Mouse (Mus musculus) hindbrain, embryonic 13.5 days (tissue): ENCODE measurements around the gene Gucy1a1. TPM values are rescaled to one million over a fixed set of nuclear protein-coding genes. Genes with fewer than 3 reads are reported as not detected.

Experiments used
- ATAC-seq: fragments of 200-750 bp; cut with Nextera tagmentation; 2 replicates; pipeline ENCODE4 v1.8.0; 2017; ENCODE audit warnings: moderate TSS enrichment; ENCODE audit not compliant: low FRiP score
- H3K27ac ChIP-seq: fragments of 300-500 bp; sonication (generic); 2 replicates; pipeline ENCODE4 v1.5.1; 2015; ENCODE audit warnings: inconsistent platforms, mild to moderate bottlenecking, moderate library complexity
- H3K27me3 ChIP-seq: fragments of 300-500 bp; sonication (generic); 2 replicates; pipeline ENCODE4 v1.6.1; 2015; ENCODE audit warnings: mild to moderate bottlenecking, inconsistent platforms
- H3K36me3 ChIP-seq: fragments of 300-500 bp; sonication (generic); 2 replicates; pipeline ENCODE4 v1.6.1; 2015; ENCODE audit warnings: mild to moderate bottlenecking, inconsistent platforms
- H3K4me1 ChIP-seq: fragments of 300-500 bp; sonication (generic); replicated peaks from 2 replicates; pipeline ENCODE4 v1.6.1; 2015; ENCODE audit warnings: inconsistent platforms
- H3K4me2 ChIP-seq: fragments of 300-500 bp; sonication (generic); 2 replicates; pipeline ENCODE4 v1.6.1; 2015; ENCODE audit warnings: inconsistent platforms, mild to moderate bottlenecking, moderate library complexity
- H3K4me3 ChIP-seq: fragments of 300-500 bp; sonication (generic); 2 replicates; pipeline ENCODE4 v1.5.1; 2015; ENCODE audit warnings: mild to moderate bottlenecking, inconsistent platforms
- H3K9ac ChIP-seq: fragments of 300-500 bp; sonication (generic); 2 replicates; pipeline ENCODE4 v1.6.1; 2015; ENCODE audit warnings: mild to moderate bottlenecking, inconsistent platforms
- H3K9me3 ChIP-seq: fragments of 300-500 bp; sonication (generic); 2 replicates; pipeline ENCODE4 v1.6.1; 2016; ENCODE audit warnings: inconsistent platforms
- WGBS: fragments of 180-500 bp; shearing (Covaris S2); methylation state at CpG from one replicate; pipeline ENCODE4 v1.1.7; 2015; 5-methylcytosine and 5-hydroxymethylcytosine counted together
- polyA plus RNA-seq: library from polyadenylated mRNA; unstranded; fragments of >200 nt; fragmentation: Nextera tagmentation; extraction: Ambion mirVana; gene quantifications from 2 replicates; pipeline ENCODE4 v1.2.1, GENCODE M21; 2015

The Gucy1a1 gene
- polyA plus RNA-seq, 1 experiment from 2014 or later: 15.3 TPM

DNA sequence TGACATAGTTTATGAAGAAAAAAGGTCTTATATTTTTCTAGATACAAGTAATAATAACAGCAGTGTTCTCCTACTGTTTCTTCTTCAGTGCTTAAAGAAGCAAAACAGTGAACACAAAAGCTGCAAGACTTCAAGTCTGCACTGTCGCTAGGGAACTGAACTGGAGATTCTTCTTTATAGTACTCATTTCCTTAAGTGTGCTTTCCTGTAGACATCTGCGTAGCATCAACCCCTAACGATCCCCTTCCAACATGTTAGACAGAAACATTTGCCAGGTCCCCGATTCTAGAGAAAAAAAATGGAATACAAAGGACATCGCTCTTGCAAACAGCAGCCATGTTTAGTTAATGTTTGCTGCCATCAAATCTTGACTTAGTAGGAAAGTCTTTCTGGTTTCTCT, 77.8 kb downstream of the Gucy1a1 start:
- H3K4me2 ChIP-seq: no peak overlapping the region
- no peak for ATAC-seq
- H3K4me3 ChIP-seq: no peak overlapping the region
- 87% methylated on average over 5 of the region's 5 CpGs for WGBS
- H3K36me3 ChIP-seq: no peaks in the 10 kb centered on the region
- H3K9me3 ChIP-seq: no peaks in the 10 kb centered on the region
- no peaks in the 10 kb centered on the region for H3K27me3 ChIP-seq
- no peak overlapping the region for H3K9ac ChIP-seq
- H3K27ac ChIP-seq: no peak overlapping the region
- peaks cover 14% of the 10 kb centered on the region for H3K4me1 ChIP-seq

DNA sequence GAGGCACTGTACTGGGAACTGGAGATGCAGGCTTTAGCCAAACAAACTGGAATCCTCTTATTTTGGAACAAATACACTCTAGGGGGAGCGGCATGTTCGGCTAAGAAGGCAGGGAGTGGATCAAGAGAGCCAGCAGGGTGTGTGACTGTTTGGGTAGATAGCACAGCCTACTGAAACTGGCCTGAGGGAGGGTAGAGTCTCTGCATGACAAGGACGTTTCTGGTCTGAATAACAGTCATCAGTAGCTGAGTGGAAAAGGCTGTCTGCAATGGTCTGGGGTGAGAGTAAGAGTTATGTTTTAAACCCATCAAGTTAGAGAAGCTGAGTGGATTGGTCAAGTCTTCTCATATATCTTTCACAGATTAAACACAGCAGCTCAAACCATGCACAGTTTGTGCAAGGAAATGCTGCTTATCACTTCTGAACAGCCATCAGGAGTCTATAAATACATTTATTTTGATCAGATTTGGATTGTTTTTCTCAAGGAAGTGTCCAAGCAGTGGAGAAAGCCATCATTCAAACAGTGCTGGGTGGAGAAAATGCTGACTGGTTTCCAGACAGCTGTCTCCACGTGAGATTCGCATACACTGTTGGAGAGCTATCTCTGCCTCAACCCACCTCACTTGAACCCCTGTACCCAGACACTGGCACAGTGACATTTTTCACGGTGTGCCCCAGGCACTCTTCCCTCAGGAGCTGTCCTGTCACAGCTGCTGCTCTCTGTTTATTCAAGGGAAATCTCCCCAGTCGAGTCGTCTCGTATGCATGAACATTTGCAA, 84.0 kb downstream of the Gucy1a1 start:
- H3K4me1 ChIP-seq: peaks cover 16% of the 10 kb centered on the region
- peak; percentile 49; the same call in 1 of the 2 replicates for ATAC-seq
- WGBS: 40% methylated on average over 9 of the region's 9 CpGs

DNA sequence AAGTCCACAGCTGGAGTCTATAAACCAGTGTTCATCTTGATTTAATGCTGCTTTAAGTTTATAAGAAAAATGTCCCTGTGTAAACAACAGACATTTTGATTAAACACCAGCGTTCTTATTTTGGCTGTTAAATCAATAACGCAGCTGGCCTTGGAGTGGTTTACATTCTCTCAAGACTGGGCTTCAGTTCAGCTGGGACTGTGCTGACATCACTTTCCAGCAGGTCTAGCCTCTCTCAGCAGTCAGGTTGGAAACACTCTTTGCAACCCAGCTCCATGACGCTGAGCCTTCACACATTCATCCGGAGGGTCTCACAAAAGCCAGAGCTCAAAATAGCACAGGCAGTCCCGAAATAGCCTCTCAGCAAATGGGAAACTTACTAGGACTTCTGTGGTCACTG, 88.4 kb downstream of the Gucy1a1 start:
- no peak for ATAC-seq
- Histone ChIP-seq H3K4me2 (no peak overlapping the region), H3K9ac (no peak overlapping the region), H3K9me3 (no peaks in the 10 kb centered on the region), H3K27ac (no peak overlapping the region), H3K36me3 (no peaks in the 10 kb centered on the region), H3K4me3 (no peak overlapping the region), H3K4me1 (peaks cover 12% of the 10 kb centered on the region), H3K27me3 (no peaks in the 10 kb centered on the region)
- 76% methylated on average over 5 of the region's 5 CpGs for WGBS

More for the DNA sequence above, 84.0 kb downstream of the Gucy1a1 start:
- no peak overlapping the region for H3K4me2 ChIP-seq
- no peak overlapping the region for H3K4me3 ChIP-seq
- no peak overlapping the region for H3K27ac ChIP-seq
- H3K9ac ChIP-seq: no peak overlapping the region
- no peaks in the 10 kb centered on the region for H3K36me3 ChIP-seq
- no peaks in the 10 kb centered on the region for H3K27me3 ChIP-seq
- H3K9me3 ChIP-seq: no peaks in the 10 kb centered on the region

DNA sequence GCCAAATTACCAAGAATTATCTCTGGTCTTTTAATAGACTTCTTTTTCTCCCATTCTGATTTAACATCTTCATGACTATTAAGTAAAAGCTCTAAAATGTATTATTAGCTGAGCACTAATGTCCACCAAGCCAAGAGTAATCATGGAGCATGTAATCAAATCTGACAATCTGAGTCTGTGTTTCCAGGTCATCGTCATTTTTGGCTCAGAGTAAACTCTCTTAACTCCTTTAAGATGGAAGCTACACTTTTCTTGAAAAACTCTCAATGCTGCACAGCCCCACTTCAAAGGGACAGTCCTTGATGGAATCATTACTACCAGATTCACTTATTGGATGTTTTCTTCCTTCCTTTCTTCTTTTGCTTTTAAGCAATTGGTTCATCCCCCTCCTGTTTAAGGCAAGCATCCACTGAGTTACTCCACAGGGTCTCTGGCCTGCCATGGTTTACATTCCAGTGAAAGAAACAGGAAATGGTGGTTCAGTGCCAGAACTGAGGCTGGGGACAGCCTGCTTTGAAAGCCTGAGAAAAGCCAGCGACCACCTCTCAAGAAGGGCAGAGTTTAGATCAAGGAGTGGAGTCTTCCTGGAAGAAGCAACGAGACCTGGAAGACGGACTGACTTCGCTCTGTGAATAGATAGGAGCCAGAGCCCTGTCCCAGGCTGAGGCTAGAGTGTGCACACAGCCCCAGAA, 91.2 kb downstream of the Gucy1a1 start:
- ATAC-seq: no peak
- Histone ChIP-seq H3K27me3 (no peaks in the 10 kb centered on the region), H3K4me3 (no peak overlapping the region), H3K9ac (no peak overlapping the region), H3K4me2 (no peak overlapping the region), H3K36me3 (no peaks in the 10 kb centered on the region), H3K9me3 (no peaks in the 10 kb centered on the region), H3K4me1 (0 out of 2 replicates have a peak, but pooled peaks cover 7% of the 10 kb centered on the region), H3K27ac (no peak overlapping the region)
- 70% methylated on average over 5 of the region's 5 CpGs for WGBS

DNA sequence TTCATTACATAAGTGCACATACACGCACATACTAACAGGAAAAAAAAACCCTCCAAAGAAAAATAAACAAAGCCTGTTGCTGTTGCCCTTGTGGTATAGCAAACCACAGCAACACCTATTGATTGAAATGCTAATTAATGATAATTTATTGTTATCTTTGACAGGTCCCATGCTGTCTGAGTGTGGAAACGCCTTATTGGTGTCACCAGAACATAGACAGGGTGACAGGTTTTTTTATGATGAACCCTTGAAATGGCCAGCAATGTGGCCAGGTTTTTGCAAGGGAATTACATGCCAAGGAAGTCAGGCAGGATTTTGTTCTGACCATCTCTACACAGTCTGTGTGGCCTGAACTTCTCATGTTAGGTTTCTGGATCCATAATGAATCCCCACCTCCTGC, 93.6 kb downstream of the Gucy1a1 start:
- ATAC-seq: no peak
- Histone ChIP-seq H3K4me3 (no peak overlapping the region), H3K27me3 (no peaks in the 10 kb centered on the region), H3K4me1 (0 out of 2 replicates have a peak, but pooled peaks cover 7% of the 10 kb centered on the region), H3K9ac (no peak overlapping the region), H3K36me3 (no peaks in the 10 kb centered on the region), H3K9me3 (no peaks in the 10 kb centered on the region), H3K27ac (no peak overlapping the region), H3K4me2 (no peak overlapping the region)
- WGBS: 39% methylated on average over 2 of the region's 2 CpGs

DNA sequence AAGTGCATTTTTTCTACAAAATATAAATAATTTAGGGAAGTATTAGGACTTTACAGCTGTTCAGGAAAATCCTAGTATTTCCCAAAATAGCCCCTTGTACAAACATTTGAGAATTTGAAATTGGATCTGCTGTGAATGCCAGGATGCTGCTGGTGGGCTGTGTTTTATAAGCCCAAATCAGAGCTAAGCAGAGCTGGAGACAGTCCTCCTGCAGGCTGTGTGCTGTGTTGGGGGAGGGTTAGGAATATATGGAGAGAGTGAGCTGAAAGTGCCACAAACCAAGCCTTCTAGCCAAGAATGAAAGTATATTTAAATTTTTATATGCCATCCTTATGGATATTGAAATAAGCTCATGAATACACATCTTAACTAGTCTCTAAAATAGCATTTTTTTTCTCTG, 94.1 kb downstream of the Gucy1a1 start:
- Histone ChIP-seq H3K4me2 (no peak overlapping the region), H3K9ac (no peak overlapping the region), H3K27ac (no peak overlapping the region), H3K36me3 (no peaks in the 10 kb centered on the region), H3K4me3 (no peak overlapping the region), H3K9me3 (no peaks in the 10 kb centered on the region), H3K4me1 (0 out of 2 replicates have a peak, but pooled peaks cover 7% of the 10 kb centered on the region), H3K27me3 (no peaks in the 10 kb centered on the region)
- ATAC-seq: no peak

DNA sequence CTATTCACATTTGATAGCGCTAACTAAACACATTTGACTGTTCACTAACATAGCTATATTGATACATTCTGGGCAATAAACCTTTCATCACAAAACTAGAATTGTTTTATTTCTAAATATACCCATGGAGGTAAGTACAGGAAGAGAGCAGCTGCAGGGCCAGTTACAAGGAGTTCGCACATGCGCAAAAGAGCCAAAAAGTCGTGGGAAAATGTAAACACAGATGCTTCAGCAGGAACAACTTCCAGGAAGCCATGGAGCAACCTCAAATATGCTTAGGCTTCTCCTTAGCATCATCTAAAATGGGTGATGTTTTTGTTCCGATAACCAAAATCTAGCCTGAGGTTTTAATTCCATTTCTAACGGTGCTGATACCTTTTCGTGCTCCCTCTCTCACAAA, 96.9 kb downstream of the Gucy1a1 start:
- no peak for ATAC-seq

DNA sequence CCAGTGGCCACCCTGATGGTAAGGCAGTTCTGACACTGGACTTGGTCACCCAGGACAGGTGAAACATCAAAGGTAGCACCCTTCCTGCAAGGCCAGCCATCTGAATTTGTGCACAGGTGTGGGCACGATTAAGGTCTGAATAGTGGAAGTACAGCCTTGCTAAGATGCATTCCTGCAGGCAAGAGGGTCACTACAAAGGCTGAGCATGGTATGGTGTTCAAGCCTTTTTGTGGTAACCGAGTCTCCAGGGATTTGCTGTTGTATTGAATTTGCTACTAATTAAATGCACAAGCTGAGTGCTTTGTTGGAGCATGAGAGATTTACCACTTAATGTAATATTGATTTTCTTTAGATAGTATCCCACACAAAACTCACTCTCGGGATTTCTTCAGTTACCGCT, 97.5 kb downstream of the Gucy1a1 start:
- 61% methylated on average over 4 of the region's 4 CpGs for WGBS
- Histone ChIP-seq H3K9ac (no peak overlapping the region), H3K36me3 (peaks cover 6% of the 10 kb centered on the region; the same call in 1 of the 2 replicates), H3K4me3 (no peak overlapping the region), H3K27ac (no peak overlapping the region), H3K4me1 (0 out of 2 replicates have a peak, but pooled peaks cover 7% of the 10 kb centered on the region), H3K27me3 (no peaks in the 10 kb centered on the region), H3K9me3 (no peaks in the 10 kb centered on the region), H3K4me2 (no peak overlapping the region)
- peak; percentile 67 for ATAC-seq

More for the DNA sequence above, 96.9 kb downstream of the Gucy1a1 start:
- WGBS: 58% methylated on average over 7 of the region's 7 CpGs
- Histone ChIP-seq H3K4me2 (peak overlapping the region; percentile 16; the same call in 1 of the 2 replicates), H3K9me3 (no peaks in the 10 kb centered on the region), H3K4me1 (0 out of 2 replicates have a peak, but pooled peaks cover 7% of the 10 kb centered on the region), H3K4me3 (no peak overlapping the region), H3K9ac (no peak overlapping the region), H3K36me3 (peaks cover 6% of the 10 kb centered on the region; the same call in 1 of the 2 replicates), H3K27ac (no peak overlapping the region), H3K27me3 (no peaks in the 10 kb centered on the region)

DNA sequence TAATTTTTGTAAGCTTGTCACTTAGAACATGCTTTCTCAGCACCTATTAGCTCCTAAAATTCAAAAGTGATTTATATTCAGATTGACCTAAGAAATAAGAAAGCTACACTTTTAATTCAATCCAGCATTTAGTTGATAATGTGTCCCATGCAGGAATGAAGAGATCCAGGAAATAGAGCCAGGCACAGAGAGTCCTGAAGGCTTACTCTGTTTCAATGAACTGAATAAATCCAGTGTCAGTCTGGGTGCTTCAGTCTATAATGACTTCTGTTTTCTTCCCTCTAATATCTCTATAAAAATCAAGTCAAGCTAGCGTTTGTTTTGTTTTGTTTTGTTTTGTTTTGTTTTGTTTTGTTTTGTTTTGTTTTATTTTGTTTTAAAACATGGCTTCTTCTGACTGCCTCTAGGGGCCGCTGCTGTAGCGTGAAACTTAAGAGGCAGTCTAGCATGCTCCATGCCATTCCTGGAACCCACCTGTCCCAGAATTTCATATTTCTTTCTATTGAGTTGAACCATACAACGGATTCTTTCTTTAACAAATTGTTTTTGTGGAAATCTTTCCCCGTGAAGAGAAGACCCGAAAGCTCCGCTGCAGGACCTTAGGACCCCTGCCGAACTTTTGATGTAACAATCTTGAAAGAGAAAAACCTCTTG, 98.4 kb downstream of the Gucy1a1 start:
- 38% methylated on average over 8 of the region's 8 CpGs for WGBS
- Histone ChIP-seq H3K4me2 (no peak overlapping the region), H3K4me3 (no peak overlapping the region), H3K27me3 (no peaks in the 10 kb centered on the region), H3K9ac (no peak overlapping the region), H3K36me3 (peaks cover 6% of the 10 kb centered on the region; the same call in 1 of the 2 replicates), H3K9me3 (no peaks in the 10 kb centered on the region), H3K27ac (no peak overlapping the region), H3K4me1 (0 out of 2 replicates have a peak, but pooled peaks cover 4% of the 10 kb centered on the region)
- ATAC-seq: peak; percentile 75

DNA sequence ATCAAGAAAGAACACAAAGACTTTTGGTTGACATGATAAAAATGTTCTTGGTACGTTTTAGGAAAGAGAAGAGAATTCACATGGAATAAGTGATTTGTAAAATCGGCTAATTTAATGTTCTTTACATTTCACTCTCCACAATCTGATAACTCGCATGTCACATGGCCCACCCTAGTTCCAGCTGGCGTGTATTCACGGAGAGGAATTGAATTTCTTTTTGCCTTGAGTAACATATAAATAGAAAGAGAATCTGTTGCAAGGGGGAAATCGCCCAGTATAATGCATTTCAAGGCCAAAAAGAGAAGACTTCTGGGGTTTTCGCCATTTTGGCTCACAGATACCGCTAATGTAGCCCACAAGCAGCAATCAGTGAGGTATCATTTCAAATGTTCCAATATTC, 99.5 kb downstream of the Gucy1a1 start:
- Histone ChIP-seq H3K36me3 (peaks cover 6% of the 10 kb centered on the region; the same call in 1 of the 2 replicates), H3K9me3 (no peaks in the 10 kb centered on the region), H3K27ac (no peak overlapping the region), H3K9ac (no peak overlapping the region), H3K4me1 (no peaks in the 10 kb centered on the region), H3K4me3 (no peak overlapping the region), H3K4me2 (no peak overlapping the region), H3K27me3 (no peaks in the 10 kb centered on the region)
- no peak for ATAC-seq
- WGBS: 91% methylated on average over 8 of the region's 8 CpGs

DNA sequence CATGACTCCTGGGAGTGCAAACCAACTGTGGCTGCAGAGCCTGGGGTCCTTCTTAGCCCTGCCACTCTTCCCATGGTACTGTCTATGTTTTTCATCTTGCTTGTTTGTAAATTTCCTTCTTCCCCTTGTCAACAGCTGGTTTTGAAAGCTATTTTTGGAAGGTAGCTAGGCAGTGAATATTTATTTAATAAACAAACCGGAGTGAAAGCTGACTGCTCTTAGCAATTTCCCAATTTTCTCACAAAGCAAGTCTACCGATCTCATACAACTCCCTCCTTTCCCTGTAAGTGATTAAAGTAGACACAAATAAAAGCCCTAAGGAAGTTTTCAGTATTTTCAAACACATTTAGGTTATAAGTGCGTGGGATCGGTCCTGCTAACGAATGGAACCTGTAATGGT, 100.7 kb downstream of the Gucy1a1 start:
- Histone ChIP-seq H3K4me1 (no peaks in the 10 kb centered on the region), H3K9me3 (no peaks in the 10 kb centered on the region), H3K9ac (no peak overlapping the region), H3K27me3 (no peaks in the 10 kb centered on the region), H3K4me3 (no peak overlapping the region), H3K27ac (no peak overlapping the region), H3K36me3 (peaks cover 9% of the 10 kb centered on the region), H3K4me2 (no peak overlapping the region)
- 88% methylated on average over 5 of the region's 5 CpGs for WGBS
- no peak for ATAC-seq

DNA sequence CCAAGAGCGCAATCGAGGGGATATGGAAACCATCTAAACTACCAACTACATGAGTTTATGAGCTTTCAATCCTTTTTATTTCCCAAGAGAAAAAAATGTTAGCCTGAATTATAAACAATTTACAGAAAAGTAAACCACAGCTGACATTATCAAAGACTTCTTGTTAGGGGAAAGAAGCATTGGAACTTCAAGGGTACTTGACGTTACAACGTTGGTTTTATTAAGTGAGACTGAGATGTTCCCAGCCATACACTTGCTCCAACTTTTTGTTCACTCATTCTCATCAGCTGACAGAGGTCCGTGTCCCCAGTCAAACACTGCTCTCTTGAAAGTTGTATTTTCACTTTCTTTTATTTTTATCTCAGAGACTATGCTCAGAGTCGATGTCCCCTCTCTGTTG, 101.9 kb downstream of the Gucy1a1 start:
- Histone ChIP-seq H3K9ac (no peak overlapping the region), H3K4me1 (no peaks in the 10 kb centered on the region), H3K4me2 (no peak overlapping the region), H3K27ac (no peak overlapping the region), H3K9me3 (no peaks in the 10 kb centered on the region), H3K4me3 (no peak overlapping the region), H3K27me3 (no peaks in the 10 kb centered on the region), H3K36me3 (peaks cover 19% of the 10 kb centered on the region)
- WGBS: 86% methylated on average over 6 of the region's 6 CpGs
- ATAC-seq: no peak
